Mouse (Mus musculus) MEL (cell line): ENCODE data around the gene Pip5k1b. TPM values are rescaled to one million over a fixed set of nuclear protein-coding genes. Genes with fewer than 3 reads are reported as not detected.

Source experiments
- DNase-seq: peaks from one replicate; pipeline ENCODE4 v3.0.0; 2011; ENCODE audit warnings: low read depth, low spot score
- H3K27ac ChIP-seq: 2 replicates; pipeline ENCODE4 v1.5.1; 2012; ENCODE audit warnings: low read depth, mild to moderate bottlenecking, control low read depth, low read length, moderate library complexity; ENCODE audit not compliant: control insufficient read depth
- H3K27me3 ChIP-seq, 2 experiments: fragments of 150-350 bp in 1 of 2; sonication (generic) in 1 of 2; 2 replicates each; pipeline ENCODE4 v1.6.1; 2012; ENCODE audit warnings: low read length in 2 of 2, mild to moderate bottlenecking in 2 of 2, improper control_type of control experiment in 1 of 2, moderate library complexity in 1 of 2; ENCODE audit not compliant: insufficient read depth in 2 of 2, control insufficient read depth in 1 of 2
- H3K36me3 ChIP-seq, 2 experiments: 2 replicates each; pipeline ENCODE4 v1.6.1; 2012 to 2014; ENCODE audit warnings: low read length in 2 of 2, improper control_type of control experiment in 1 of 2, inconsistent platforms in 1 of 2, mild to moderate bottlenecking in 1 of 2; ENCODE audit not compliant: insufficient read depth in 2 of 2, control insufficient read depth in 1 of 2
- H3K4me1 ChIP-seq, 2 experiments: fragments of 150-350 bp in 1 of 2; sonication (generic) in 1 of 2; 2 replicates each; pipeline ENCODE4 v1.6.1; 2012; ENCODE audit warnings: low read length in 2 of 2, improper control_type of control experiment in 1 of 2, mild to moderate bottlenecking in 1 of 2; ENCODE audit not compliant: insufficient read depth in 2 of 2, control insufficient read depth in 1 of 2
- H3K4me3 ChIP-seq, 2 experiments: fragments of 150-350 bp in 1 of 2; sonication (generic) in 1 of 2; 2 replicates each; pipeline ENCODE4 v1.5.1; 2012; ENCODE audit warnings: low read depth in 2 of 2, low read length in 2 of 2, mild to moderate bottlenecking in 2 of 2, moderate library complexity in 2 of 2, control low read depth in 1 of 2, improper control_type of control experiment in 1 of 2; ENCODE audit not compliant: control insufficient read depth in 1 of 2, insufficient read depth in 1 of 2
- H3K79me2 ChIP-seq: 2 replicates; pipeline ENCODE4 v1.6.1; 2012; ENCODE audit warnings: mild to moderate bottlenecking, low read length, moderate library complexity; ENCODE audit not compliant: control insufficient read depth, poor library complexity, insufficient read depth
- H3K9ac ChIP-seq: 2 replicates; pipeline ENCODE4 v1.6.1; 2012; ENCODE audit warnings: low read depth, mild to moderate bottlenecking, control low read depth, low read length, moderate library complexity; ENCODE audit not compliant: control insufficient read depth, poor library complexity, severe bottlenecking
- H3K9me3 ChIP-seq: fragments of 150-350 bp; sonication (generic); replicated peaks from 2 replicates; pipeline ENCODE4 v1.6.1; 2012; ENCODE audit warnings: mild to moderate bottlenecking, low read length, improper control_type of control experiment, moderate library complexity; ENCODE audit not compliant: insufficient read depth
- E2F4 ChIP-seq: IDR thresholded peaks from 2 replicates; pipeline ENCODE4 v1.6.1; 2011; ENCODE audit warnings: low read depth, low read length, improper control_type of control experiment, borderline replicate concordance
- MYC ChIP-seq: IDR thresholded peaks from 2 replicates; pipeline ENCODE4 v1.6.1; 2011; ENCODE audit warnings: low read depth, mild to moderate bottlenecking, low read length, improper control_type of control experiment, moderate library complexity
- POLR2AphosphoS2 ChIP-seq: IDR thresholded peaks from 2 replicates; pipeline ENCODE4 v1.6.1; 2011; ENCODE audit warnings: low read length, improper control_type of control experiment
- RAD21 ChIP-seq: IDR thresholded peaks from 2 replicates; pipeline ENCODE4 v1.6.1; 2011; ENCODE audit warnings: mild to moderate bottlenecking, low read depth, low read length, improper control_type of control experiment
- ZC3H11A ChIP-seq: IDR thresholded peaks from 2 replicates; pipeline ENCODE4 v1.6.1; 2012; ENCODE audit warnings: low read depth, mild to moderate bottlenecking, inconsistent platforms, low read length, improper control_type of control experiment
- polyA plus RNA-seq, 2 experiments: library from polyadenylated mRNA; stranded (reverse) in 1 of 2; unstranded in 1 of 2; fragments of >175 nt in 1 of 2; fragments of >200 nt in 1 of 2; gene quantifications; 2 replicates each; pipeline versions ENCODE4 v1.2.1 to v1.2.4; 2012; ENCODE audit warnings: low replicate concordance in 2 of 2, low read depth in 1 of 2; ENCODE audit not compliant: insufficient read length in 2 of 2, insufficient read depth in 1 of 2, missing spikeins in 1 of 2
- total RNA-seq: library from RNA; depleted of rRNA; stranded (reverse); fragments of 300-350 nt; gene quantifications from 2 replicates; pipeline ENCODE4 v1.2.3, GENCODE M21; 2012; rRNA removed

Gene Pip5k1b
- total and polyA plus RNA-seq, 3 experiments = 3.4 to 10.0 TPM; not detected in 1

- no peak for DNase-seq
- H3K4me1 ChIP-seq = peaks cover 0 to 4% of the 10 kb centered on the region in 2 experiments; a peak in 2 of 4 replicates
- H3K27me3 ChIP-seq = no peaks in the 10 kb centered on the region
- no peaks in the 10 kb centered on the region for H3K36me3 ChIP-seq
- no peaks in the 10 kb centered on the region for H3K79me2 ChIP-seq
- H3K4me3 ChIP-seq = no peak overlapping the region
- H3K9me3 ChIP-seq = no peaks in the 10 kb centered on the region
- H3K27ac ChIP-seq = no peak overlapping the region
- TF ChIP-seq RAD21 = no peak
- TF ChIP-seq POLR2AphosphoS2 = no peak
- TF ChIP-seq ZC3H11A = no peak
- TF ChIP-seq E2F4 = no peak
- TF ChIP-seq MYC = no peak
- H3K9ac ChIP-seq = no peak overlapping the region
Measured at GRCm38 (mm10) chr19:24251869-24252268, 303.8 kb downstream of the Pip5k1b start.

Other genes starting within 250 kb of the Pip5k1b start
- gene Fam122a, start 78.5 kb downstream of the Pip5k1b start, total RNA-seq = 3.9 and 4.5 TPM in 2 replicates
- gene Fam122a, start 78.5 kb downstream of the Pip5k1b start, polyA plus RNA-seq = 10 to 100 TPM in 1 of 2 experiments, not detected in 1; 38.4 TPM
- gene Tmem252, start 118.1 kb upstream of the Pip5k1b start, total RNA-seq = not detected in 2 replicates
- gene Tmem252, start 118.1 kb upstream of the Pip5k1b start, polyA plus RNA-seq = not detected